Mouse (Mus musculus) embryonic fibroblast, embryonic 13.5 days (primary cell): ENCODE data around the gene Adm2. TPM values are rescaled to one million over a fixed set of nuclear protein-coding genes. Genes with fewer than 3 reads are reported as not detected.

ENCODE experiments used
- H3K27ac ChIP-seq: 2 replicates; pipeline ENCODE4 v1.5.1; 2012; ENCODE audit warnings: low read length, control low read depth, inconsistent platforms; ENCODE audit not compliant: insufficient read depth
- H3K4me1 ChIP-seq: 2 replicates; pipeline ENCODE4 v1.6.1; 2011; ENCODE audit warnings: low read length; ENCODE audit not compliant: control insufficient read depth, insufficient read depth
- H3K4me3 ChIP-seq: 2 replicates; pipeline ENCODE4 v1.5.1; 2011; ENCODE audit warnings: mild to moderate bottlenecking, control low read depth, low read length; ENCODE audit not compliant: insufficient read depth
- CTCF ChIP-seq: IDR thresholded peaks from 2 replicates; pipeline ENCODE4 v1.5.1; 2011; ENCODE audit warnings: mild to moderate bottlenecking, control low read depth, low read length, moderate library complexity, borderline replicate concordance; ENCODE audit not compliant: insufficient read depth
- POLR2A ChIP-seq: IDR thresholded peaks from 2 replicates; pipeline ENCODE4 v1.6.1; 2011; ENCODE audit warnings: low read depth, mild to moderate bottlenecking, control low read depth, low read length, moderate library complexity
- polyA plus RNA-seq: library from polyadenylated mRNA; stranded (reverse); fragments of >200 nt; gene quantifications from 2 replicates; pipeline ENCODE4 v1.2.4, GENCODE M21; 2011; ENCODE audit warnings: low read depth; ENCODE audit not compliant: missing spikeins, insufficient read length

Adm2 gene
- polyA plus RNA-seq, 1 experiment: 8.4 TPM

GRCm38 (mm10) chr15:89326441-89326840 lies 3.9 kb downstream of the Adm2 start:
- no peaks in the 10 kb centered on the region for H3K4me1 ChIP-seq
- H3K27ac ChIP-seq: no peak overlapping the region
- no peak overlapping the region for H3K4me3 ChIP-seq
- no peak for TF ChIP-seq POLR2A
- TF ChIP-seq CTCF: no peak

- Histone ChIP-seq H3K27ac (no peak within 1 kb of the TSS), H3K4me1 (no peaks in the 10 kb centered on the region), H3K4me3 (no peak within 1 kb of the TSS)
- TF ChIP-seq CTCF (no peak), POLR2A (no peak)
These were observed 11.8 kb downstream of the Adm2 start, which contains the start of gene Miox for GRCm38 (mm10) chr15:89334271-89334670. Gene Miox (plus strand): TSS chr15:89334398.

- Histone ChIP-seq H3K4me3 (no peak overlapping the region), H3K4me1 (no peaks in the 10 kb centered on the region), H3K27ac (no peak overlapping the region)
- TF ChIP-seq POLR2A: no peak
- TF ChIP-seq CTCF: no peak
These were observed 12.4 kb downstream of the Adm2 start for GRCm38 (mm10) chr15:89334774-89335537.

GRCm38 (mm10) chr15:89336422-89336821 lies 13.9 kb downstream of the Adm2 start:
- TF ChIP-seq POLR2A: no peak
- TF ChIP-seq CTCF: no peak
- no peak overlapping the region for H3K4me3 ChIP-seq
- no peak overlapping the region for H3K27ac ChIP-seq
- no peaks in the 10 kb centered on the region for H3K4me1 ChIP-seq

- no peak overlapping the region for H3K27ac ChIP-seq
- no peak overlapping the region for H3K4me3 ChIP-seq
- H3K4me1 ChIP-seq: no peaks in the 10 kb centered on the region
- TF ChIP-seq POLR2A (no peak), CTCF (no peak)
These were observed 17.2 kb downstream of the Adm2 start for GRCm38 (mm10) chr15:89339696-89340095.

- H3K27ac ChIP-seq: no peak overlapping the region
- no peaks in the 10 kb centered on the region for H3K4me1 ChIP-seq
These were observed 17.6 kb downstream of the Adm2 start for GRCm38 (mm10) chr15:89340136-89340535.

GRCm38 (mm10) chr15:89341678-89342077 lies 19.2 kb downstream of the Adm2 start:
- H3K27ac ChIP-seq: no peak overlapping the region
- TF ChIP-seq POLR2A (no peak), CTCF (no peak)
- no peak overlapping the region for H3K4me3 ChIP-seq
- H3K4me1 ChIP-seq: no peaks in the 10 kb centered on the region

More at GRCm38 (mm10) chr15:89340136-89340535, 17.6 kb downstream of the Adm2 start:
- no peak for TF ChIP-seq POLR2A
- TF ChIP-seq CTCF: no peak
- no peak overlapping the region for H3K4me3 ChIP-seq

- Histone ChIP-seq H3K4me3 (no peak overlapping the region), H3K4me1 (no peaks in the 10 kb centered on the region), H3K27ac (no peak overlapping the region)
- TF ChIP-seq CTCF (no peak), POLR2A (no peak)
These were observed 20.8 kb downstream of the Adm2 start for GRCm38 (mm10) chr15:89343325-89343724.

- Histone ChIP-seq H3K27ac (no peak overlapping the region), H3K4me1 (no peaks in the 10 kb centered on the region), H3K4me3 (no peak overlapping the region)
- TF ChIP-seq POLR2A (no peak), CTCF (no peak)
These were observed 27.9 kb downstream of the Adm2 start for GRCm38 (mm10) chr15:89350447-89350846.

GRCm38 (mm10) chr15:89351302-89351701 lies 28.8 kb downstream of the Adm2 start:
- H3K4me1 ChIP-seq: no peaks in the 10 kb centered on the region
- H3K4me3 ChIP-seq: no peak overlapping the region
- H3K27ac ChIP-seq: no peak overlapping the region
- no peak for TF ChIP-seq CTCF
- no peak for TF ChIP-seq POLR2A
